Mouse (Mus musculus) ES-Bruce4 (cell line): ENCODE data around the gene Grm8.

Source experiments
- CTCF ChIP-seq: IDR thresholded peaks from one replicate; pipeline ENCODE4 v1.8.1; 2011; ENCODE audit warnings: low read depth, low read length
- EP300 ChIP-seq: IDR thresholded peaks from 2 replicates; pipeline ENCODE4 v1.6.1; 2011; ENCODE audit warnings: low read depth, low read length; ENCODE audit not compliant: insufficient read depth
- POLR2A ChIP-seq: IDR thresholded peaks from one replicate; pipeline ENCODE4 v1.8.1; 2011; ENCODE audit warnings: low read length; ENCODE audit not compliant: insufficient read depth

DNA sequence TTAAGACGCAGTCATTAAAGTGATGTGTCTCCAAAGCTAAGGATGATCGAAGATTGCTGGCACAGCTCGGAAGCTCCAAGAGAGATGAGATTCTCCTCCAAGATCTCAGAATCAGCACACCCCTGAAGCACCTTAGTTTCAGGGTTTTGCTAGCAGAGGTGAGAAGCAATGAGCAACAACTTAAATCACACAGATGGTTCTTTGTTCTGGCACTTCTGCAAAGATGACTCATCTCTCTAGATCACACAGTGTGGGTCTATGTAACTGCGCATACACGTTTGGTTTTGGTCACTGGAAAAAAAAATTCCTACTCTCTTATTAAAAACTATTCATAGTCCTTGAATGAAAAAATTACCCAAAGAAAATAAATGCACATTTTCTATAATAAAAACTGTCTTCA is 157.6 kb downstream of the Grm8 start:
- TF ChIP-seq CTCF (no peak), POLR2A (no peak), EP300 (no peak)
